Mouse (Mus musculus) left cerebral cortex, postnatal 14 days (tissue): Measurements from ENCODE around the gene Rpl7l1. TPM values are rescaled to one million over a fixed set of nuclear protein-coding genes. Genes with fewer than 3 reads are reported as not detected.
A peak's percentile ranks its signal among the peaks of the same experiment; 100 is the strongest.

Experiments
- DNase-seq, 2 experiments: peaks; one replicate each; pipeline ENCODE4 v3.0.0; 2021 to 2022; ENCODE audit warnings: low spot score in 2 of 2, mixed read lengths in 1 of 2
- intact Hi-C: fragments of 180-260 bp; cut with DNase I; formaldehyde crosslinking; loops from one replicate; pipeline ENCODE4 v1.15.1; 2025
- total RNA-seq, 2 experiments: library from RNA; stranded (reverse); gene quantifications; 2 replicates each; pipeline ENCODE4 v1.2.3; 2021

Rpl7l1 gene
- total RNA-seq, 2 experiments from 2014 or later = 49.1 to 49.6 TPM

- DNase-seq = no peak
- intact Hi-C loops = no loop called here
Observed at GRCm38 (mm10) chr17:46749282-46749681, 33.2 kb downstream of the Rpl7l1 start.

GRCm38 (mm10) chr17:46747806-46748205 lies 34.7 kb downstream of the Rpl7l1 start:
- DNase-seq = no peak
- intact Hi-C loops = no loop called here

DNA sequence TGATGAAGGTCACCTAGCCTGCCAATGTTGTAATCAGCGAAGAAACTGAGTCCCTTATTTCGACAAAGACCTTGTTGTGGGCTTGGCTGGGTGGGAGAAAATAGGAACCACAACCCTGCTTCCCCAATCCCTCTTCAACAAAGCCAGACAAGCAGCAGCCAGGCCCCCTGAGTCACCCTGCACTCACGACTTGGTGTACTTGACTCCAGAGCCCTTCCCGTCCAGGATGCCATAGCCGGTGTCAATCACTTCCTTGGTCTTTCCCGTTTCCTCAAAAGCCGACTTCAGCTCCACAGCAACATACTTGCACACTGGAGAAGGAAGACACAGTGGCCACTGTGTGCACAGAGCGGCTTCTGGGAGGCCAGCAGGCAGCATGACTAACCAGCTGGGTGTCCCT lies 35.2 kb downstream of the Rpl7l1 start:
- intact Hi-C loops = no loop called here
- no peak for DNase-seq

DNA sequence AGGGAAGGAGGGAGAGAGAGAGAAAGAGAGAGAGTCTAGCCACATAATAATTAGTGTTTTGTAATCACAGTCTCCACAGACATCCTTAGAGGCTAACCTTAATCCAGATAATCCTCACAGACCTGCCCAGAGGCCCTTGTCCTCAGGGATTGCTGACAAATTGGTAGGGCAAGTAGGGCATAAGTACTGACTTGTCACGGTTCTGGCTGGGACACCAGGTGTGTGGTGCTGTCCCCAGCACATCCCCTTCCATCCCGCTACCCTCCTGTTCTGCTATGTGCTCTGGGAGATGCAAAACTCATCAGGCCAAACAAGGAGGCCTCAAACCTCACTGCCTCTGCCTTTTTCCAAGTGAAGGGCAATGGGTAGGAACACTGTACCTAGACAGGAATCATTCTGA lies 37.0 kb downstream of the Rpl7l1 start:
- intact Hi-C loops = no loop called here

DNA sequence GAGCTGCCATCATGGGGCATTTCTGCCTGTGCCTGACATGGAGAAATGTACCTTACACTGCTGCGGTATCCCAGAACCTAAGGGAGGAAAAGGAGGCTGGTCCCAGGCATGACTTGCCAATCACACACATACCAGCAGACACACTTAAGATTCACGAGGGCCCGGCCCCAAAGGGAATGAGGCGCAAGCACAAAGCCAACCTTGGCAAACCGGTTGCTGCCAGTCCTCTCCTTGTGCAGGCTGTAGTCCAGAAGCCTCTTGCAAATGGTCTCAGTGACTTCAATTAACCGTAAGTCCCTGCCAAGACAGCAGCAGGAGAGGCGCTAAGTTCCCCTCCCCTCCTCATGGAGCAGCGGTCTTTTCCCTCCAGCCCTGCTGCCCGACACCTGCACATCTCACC lies 39.5 kb downstream of the Rpl7l1 start:
- intact Hi-C loops = no loop called here
- no peak for DNase-seq

More for the DNA sequence above, 37.0 kb downstream of the Rpl7l1 start:
- DNase-seq = no peak

DNA sequence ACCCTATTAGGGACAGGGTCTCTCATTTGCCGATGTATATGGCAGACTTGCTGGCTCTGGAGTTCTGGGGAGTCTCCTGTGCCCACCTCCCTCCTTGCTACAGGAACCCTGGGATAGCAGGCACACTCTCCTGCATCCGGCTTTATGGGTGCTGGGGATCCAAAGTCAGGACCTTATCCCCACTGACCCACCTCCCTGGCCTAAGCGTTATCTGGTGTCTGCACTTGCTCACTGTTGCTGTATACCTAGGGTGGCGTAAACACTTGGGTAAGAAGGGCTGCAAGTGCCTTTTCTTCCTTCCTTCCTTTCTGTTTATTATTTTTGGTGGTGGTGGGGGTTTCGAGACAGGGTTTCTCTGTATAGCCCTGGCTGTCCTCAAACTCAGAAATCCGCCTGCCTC lies 41.2 kb downstream of the Rpl7l1 start:
- intact Hi-C loops = no loop called here
- no peak for DNase-seq

DNA sequence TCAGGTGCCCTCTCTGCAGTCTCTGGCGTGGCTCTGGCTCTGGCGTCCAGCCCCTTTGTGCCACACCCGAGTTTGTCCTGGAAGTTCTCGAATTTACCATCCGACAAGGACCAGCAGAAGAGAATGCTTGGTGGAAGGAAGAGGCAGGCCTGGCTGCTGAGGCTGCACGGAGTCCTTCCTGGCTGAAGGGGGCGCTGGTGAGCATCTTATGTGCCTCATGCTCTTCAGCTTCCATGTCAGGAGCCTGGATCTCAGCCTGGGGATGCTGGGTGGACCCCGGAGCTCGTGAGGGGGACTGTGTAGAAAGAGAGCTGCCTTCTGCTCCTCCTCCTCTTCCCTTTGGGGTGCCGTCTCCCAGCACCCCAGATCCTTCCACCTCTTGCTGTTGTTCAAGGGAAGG lies 46.3 kb downstream of the Rpl7l1 start:
- intact Hi-C loops = no loop called here
- peak; percentile 26 to 47 for DNase-seq

- intact Hi-C loops = no loop called here
- no peak for DNase-seq
Observed at GRCm38 (mm10) chr17:46735287-46735686, 47.2 kb downstream of the Rpl7l1 start.

GRCm38 (mm10) chr17:46734055-46734454 lies 48.4 kb downstream of the Rpl7l1 start:
- no peak for DNase-seq
- intact Hi-C loops = no loop called here

- intact Hi-C loops = no loop called here
Observed at GRCm38 (mm10) chr17:46728904-46729318, 53.6 kb downstream of the Rpl7l1 start, which contains the start of gene Gnmt. Gnmt (minus strand) TSS chr17:46729168.

GRCm38 (mm10) chr17:46728496-46728895 lies 54.0 kb downstream of the Rpl7l1 start:
- no peak for DNase-seq
- intact Hi-C loops = no loop called here

More at GRCm38 (mm10) chr17:46728904-46729318, 53.6 kb downstream of the Rpl7l1 start, which contains the start of gene Gnmt:
- DNase-seq = no peak

DNA sequence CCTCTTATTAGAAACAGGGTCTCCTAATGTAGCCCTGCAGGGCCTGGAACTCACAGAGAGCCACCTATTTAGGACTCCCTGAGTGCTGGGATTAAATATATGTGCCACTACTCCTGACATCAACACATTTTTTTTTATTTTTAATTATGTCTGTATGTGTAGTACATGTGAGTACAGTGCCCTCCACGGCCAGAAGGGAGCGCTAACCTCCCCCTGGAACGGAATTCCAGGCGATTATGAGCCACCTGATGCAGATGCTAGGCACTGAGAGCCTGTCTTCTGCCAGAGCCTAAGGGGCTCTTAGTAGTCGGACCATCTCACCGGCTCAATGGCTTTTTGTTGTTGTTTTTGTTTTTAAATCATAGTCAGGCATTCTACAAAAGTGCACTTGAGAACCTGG lies 54.5 kb downstream of the Rpl7l1 start:
- intact Hi-C loops = no loop called here

DNA sequence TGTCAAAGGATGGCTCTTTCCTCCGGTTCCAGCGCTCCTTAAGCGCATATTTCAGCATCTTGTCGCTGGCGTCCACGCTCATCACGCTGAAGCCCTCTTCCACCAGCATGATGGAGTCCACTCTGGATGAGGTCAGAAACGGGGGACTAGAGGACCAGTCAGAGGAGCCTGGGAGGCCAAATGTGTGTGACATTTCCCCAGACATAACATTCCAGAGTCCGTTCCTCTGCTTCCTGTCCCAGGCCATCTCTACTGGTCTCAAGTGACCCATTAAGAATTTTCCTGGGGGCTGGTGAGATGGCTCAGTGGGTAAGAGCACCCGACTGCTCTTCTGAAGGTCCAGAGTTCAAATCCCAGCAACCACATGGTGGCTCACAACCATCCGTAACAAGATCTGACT lies 55.2 kb downstream of the Rpl7l1 start:
- DNase-seq = no peak
- intact Hi-C loops = no loop called here

More for the DNA sequence above, 54.5 kb downstream of the Rpl7l1 start:
- DNase-seq = no peak

DNA sequence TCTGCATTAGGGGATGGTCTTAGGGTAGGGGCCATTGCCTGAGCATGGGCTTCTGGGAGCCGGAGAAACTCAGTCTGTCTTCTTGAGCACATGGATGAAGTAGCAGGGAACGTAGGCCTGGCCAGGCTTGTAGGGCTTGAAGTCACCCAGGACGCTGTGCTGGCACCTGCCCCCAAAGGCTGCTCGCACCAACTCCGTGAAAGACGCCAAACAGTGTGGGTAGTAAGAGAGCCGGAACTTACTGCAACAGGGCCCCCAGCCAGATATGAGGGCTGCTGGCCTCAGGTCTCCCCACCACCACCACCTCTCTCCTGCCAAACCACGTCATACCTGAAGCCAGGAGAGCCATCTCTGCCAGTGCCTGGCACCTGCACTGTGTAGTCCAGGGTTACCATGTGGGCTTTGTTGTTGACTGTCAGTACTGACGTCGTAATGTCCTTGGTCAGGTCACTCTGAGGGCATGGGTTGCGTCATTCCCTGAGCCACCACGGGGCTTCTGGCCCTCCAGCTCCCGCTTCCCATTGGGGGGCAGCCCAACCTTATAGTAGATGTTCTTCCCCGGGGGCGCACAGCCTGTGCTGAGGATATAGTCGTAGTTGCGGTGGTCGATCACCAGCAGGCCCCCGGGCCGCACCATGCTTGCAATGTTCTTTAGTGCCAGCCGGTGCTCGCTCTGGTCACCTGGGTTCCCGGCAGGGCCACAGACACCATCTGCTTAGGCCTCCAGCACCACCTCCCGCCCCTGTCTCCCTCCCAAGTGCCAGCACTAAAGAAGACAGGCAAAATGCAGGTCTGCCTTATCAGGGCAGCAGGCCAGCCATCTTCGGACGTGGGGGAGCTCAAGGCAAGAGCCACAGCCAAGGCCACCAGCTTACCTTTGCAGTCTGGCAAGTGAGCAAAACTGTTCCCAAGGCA lies 56.5 kb downstream of the Rpl7l1 start:
- intact Hi-C loops = no loop called here
- no peak for DNase-seq

GRCm38 (mm10) chr17:46725273-46725672 lies 57.2 kb downstream of the Rpl7l1 start:
- intact Hi-C loops = no loop called here
- DNase-seq = no peak

GRCm38 (mm10) chr17:46724477-46725084 lies 57.9 kb downstream of the Rpl7l1 start:
- intact Hi-C loops = no loop called here
- no peak for DNase-seq

Other genes with a start within 250 kb of the Rpl7l1 start
- gene Cul9, start 236.3 kb downstream of the Rpl7l1 start, total RNA-seq = 10 to 100 TPM; 49.3 to 50.8 TPM
- 10 to 100 TPM; 52.0 to 65.9 TPM for gene Srf, start 226.5 kb downstream of the Rpl7l1 start, total RNA-seq
- 10 to 100 TPM; 13.8 to 13.9 TPM for gene Ptk7, start 153.2 kb downstream of the Rpl7l1 start, total RNA-seq
- 10 to 100 TPM; 15.8 to 16.5 TPM for gene Klc4, start 136.7 kb downstream of the Rpl7l1 start, total RNA-seq
- gene Mrpl2, start 136.4 kb downstream of the Rpl7l1 start, total RNA-seq = 10 to 100 TPM; 45.6 to 54.2 TPM
- 10 to 100 TPM; 30.2 to 33.4 TPM for gene Cul7, start 132.3 kb downstream of the Rpl7l1 start, total RNA-seq
- gene Rrp36, start 108.3 kb downstream of the Rpl7l1 start, total RNA-seq = 10 to 100 TPM; 14.1 to 15.7 TPM
- 100 to 1,000 TPM; 105 to 120 TPM for gene Mea1, start 103.9 kb downstream of the Rpl7l1 start, total RNA-seq
- gene Klhdc3, start 101.8 kb downstream of the Rpl7l1 start, total RNA-seq = 100 to 1,000 TPM; 200 to 204 TPM
- 10 to 100 TPM; 85.4 to 90.8 TPM for gene Ppp2r5d, start 77.6 kb downstream of the Rpl7l1 start, total RNA-seq
- 10 to 100 TPM; 37.6 to 38.1 TPM for gene Pex6, start 71.2 kb downstream of the Rpl7l1 start, total RNA-seq
- under 1 TPM; 0.57 TPM for gene Gnmt, start 53.5 kb downstream of the Rpl7l1 start, total RNA-seq
- 10 to 100 TPM; 53.4 to 54.5 TPM for gene Cnpy3, start 30.5 kb downstream of the Rpl7l1 start, total RNA-seq
- gene Ptcra, start 19.0 kb downstream of the Rpl7l1 start, total RNA-seq = not detected
- gene 2310039H08Rik, start 10.0 kb downstream of the Rpl7l1 start, total RNA-seq = 1 to 10 TPM; 9.5 to 9.6 TPM
- 10 to 100 TPM; 39.9 to 42.7 TPM for gene Bicral, start 75.8 kb upstream of the Rpl7l1 start, total RNA-seq
- 10 to 100 TPM; 33.1 to 39.8 TPM for gene Tbcc, start 108.0 kb upstream of the Rpl7l1 start, total RNA-seq
- gene Prph2, start 127.8 kb upstream of the Rpl7l1 start, total RNA-seq = not detected
- 10 to 100 TPM; 50.5 to 53.5 TPM for gene Ubr2, start 227.9 kb upstream of the Rpl7l1 start, total RNA-seq